Mouse (Mus musculus) midbrain, embryonic 10.5 days (tissue): ENCODE data around the gene Rap1gap. TPM values are rescaled to one million over a fixed set of nuclear protein-coding genes. Genes with fewer than 3 reads are reported as not detected.
A peak's percentile ranks its signal among the peaks of the same experiment; 100 is the strongest.

Experiments used
- DNase-seq: peaks from one replicate; pipeline ENCODE4 v3.0.0-alpha.2; 2017; ENCODE audit warnings: low spot score
- H3K27ac ChIP-seq: fragments of 300-500 bp; sonication (generic); replicated peaks from 2 replicates; pipeline ENCODE4 v1.5.1; 2016; ENCODE audit warnings: mild to moderate bottlenecking
- H3K27me3 ChIP-seq: fragments of 300-500 bp; sonication (generic); 2 replicates; pipeline ENCODE4 v1.6.1; 2016; ENCODE audit warnings: low read depth, mild to moderate bottlenecking; ENCODE audit not compliant: poor library complexity, severe bottlenecking
- H3K36me3 ChIP-seq: fragments of 300-500 bp; sonication (generic); 2 replicates; pipeline ENCODE4 v1.6.1; 2016; ENCODE audit warnings: mild to moderate bottlenecking, moderate library complexity
- H3K4me1 ChIP-seq: fragments of 300-500 bp; sonication (generic); 2 replicates; pipeline ENCODE4 v1.6.1; 2016
- H3K4me3 ChIP-seq: fragments of 300-500 bp; sonication (generic); 2 replicates; pipeline ENCODE4 v1.5.1; 2016; ENCODE audit warnings: mild to moderate bottlenecking, moderate library complexity
- H3K9me3 ChIP-seq: fragments of 300-500 bp; sonication (generic); replicated peaks from 2 replicates; pipeline ENCODE4 v1.6.1; 2016; ENCODE audit warnings: mild to moderate bottlenecking
- WGBS: fragments of 180-500 bp; shearing (Covaris S2); methylation state at CpG from one replicate; pipeline ENCODE4 v1.1.7; 2016; 5-methylcytosine and 5-hydroxymethylcytosine counted together
- polyA plus RNA-seq: library from polyadenylated mRNA; unstranded; fragments of >200 nt; fragmentation: Nextera tagmentation; extraction: Ambion mirVana; gene quantifications from 2 replicates; pipeline ENCODE4 v1.2.1, GENCODE M21; 2016

Gene Rap1gap
- polyA plus RNA-seq, 1 experiment from 2014 or later = 4.5 TPM

- DNase-seq = no peak
- peak overlapping the region; percentile 42; the same call in 1 of the 2 replicates for H3K27ac ChIP-seq
- H3K4me3 ChIP-seq = no peak overlapping the region
- no peaks in the 10 kb centered on the region for H3K9me3 ChIP-seq
- H3K36me3 ChIP-seq = no peaks in the 10 kb centered on the region
- 69% methylated on average over 21 of the region's 21 CpGs for WGBS
- no peaks in the 10 kb centered on the region for H3K27me3 ChIP-seq
- H3K4me1 ChIP-seq = peaks cover 37% of the 10 kb centered on the region
Observed at GRCm38 (mm10) chr4:137699264-137700211, 35.0 kb downstream of the Rap1gap start.

- no peak for DNase-seq
- no peaks in the 10 kb centered on the region for H3K36me3 ChIP-seq
- 74% methylated on average over 6 of the region's 6 CpGs for WGBS
- no peak overlapping the region for H3K4me3 ChIP-seq
- no peaks in the 10 kb centered on the region for H3K9me3 ChIP-seq
- peaks cover 4% of the 10 kb centered on the region; the same call in 1 of the 2 replicates for H3K27me3 ChIP-seq
- no peak overlapping the region for H3K27ac ChIP-seq
- peaks cover 48% of the 10 kb centered on the region for H3K4me1 ChIP-seq
Observed at GRCm38 (mm10) chr4:137700960-137701359, 36.4 kb downstream of the Rap1gap start.

- H3K9me3 ChIP-seq = no peaks in the 10 kb centered on the region
- peaks cover 59% of the 10 kb centered on the region for H3K4me1 ChIP-seq
- no peaks in the 10 kb centered on the region for H3K36me3 ChIP-seq
- H3K27me3 ChIP-seq = peaks cover 12% of the 10 kb centered on the region
- no peak for DNase-seq
- 91% methylated on average over 5 of the region's 5 CpGs for WGBS
- H3K27ac ChIP-seq = no peak overlapping the region
- H3K4me3 ChIP-seq = no peak overlapping the region
Observed at GRCm38 (mm10) chr4:137703077-137703476, 38.6 kb downstream of the Rap1gap start.

- WGBS = 53% methylated on average over 2 of the region's 2 CpGs
- no peak for DNase-seq
- Histone ChIP-seq H3K4me3 (no peak overlapping the region), H3K27ac (peak overlapping the region; percentile 49), H3K36me3 (no peaks in the 10 kb centered on the region), H3K27me3 (peaks cover 27% of the 10 kb centered on the region), H3K4me1 (peaks cover 49% of the 10 kb centered on the region), H3K9me3 (no peaks in the 10 kb centered on the region)
Observed at GRCm38 (mm10) chr4:137704561-137704960, 40.0 kb downstream of the Rap1gap start.

- peak overlapping the region; percentile 49 for H3K27ac ChIP-seq
- no peak for DNase-seq
- H3K9me3 ChIP-seq = no peaks in the 10 kb centered on the region
- H3K4me3 ChIP-seq = no peak overlapping the region
- peaks cover 35% of the 10 kb centered on the region for H3K27me3 ChIP-seq
- WGBS = 83% methylated on average over 5 of the region's 5 CpGs
- no peaks in the 10 kb centered on the region for H3K36me3 ChIP-seq
- H3K4me1 ChIP-seq = peaks cover 44% of the 10 kb centered on the region
Observed at GRCm38 (mm10) chr4:137705379-137705778, 40.9 kb downstream of the Rap1gap start.

GRCm38 (mm10) chr4:137706510-137706909 is 42.0 kb downstream of the Rap1gap start:
- Histone ChIP-seq H3K4me3 (no peak overlapping the region), H3K27me3 (peaks cover 39% of the 10 kb centered on the region), H3K9me3 (no peaks in the 10 kb centered on the region), H3K4me1 (peaks cover 39% of the 10 kb centered on the region), H3K27ac (peak overlapping the region; percentile 80), H3K36me3 (no peaks in the 10 kb centered on the region)
- 78% methylated on average over 7 of the region's 7 CpGs for WGBS
- DNase-seq = no peak

- Histone ChIP-seq H3K4me1 (peaks cover 40% of the 10 kb centered on the region), H3K36me3 (no peaks in the 10 kb centered on the region), H3K9me3 (no peaks in the 10 kb centered on the region), H3K27me3 (peaks cover 39% of the 10 kb centered on the region), H3K27ac (peak overlapping the region; percentile 80), H3K4me3 (peak overlapping the region; percentile 66)
- 4% methylated on average over 52 of the region's 52 CpGs for WGBS
- DNase-seq = peak; percentile 92
Observed at GRCm38 (mm10) chr4:137707216-137707990, 42.9 kb downstream of the Rap1gap start.

GRCm38 (mm10) chr4:137712963-137713362 is 48.4 kb downstream of the Rap1gap start:
- Histone ChIP-seq H3K9me3 (no peaks in the 10 kb centered on the region), H3K27ac (no peak overlapping the region), H3K27me3 (peaks cover 52% of the 10 kb centered on the region), H3K4me3 (no peak overlapping the region), H3K36me3 (no peaks in the 10 kb centered on the region), H3K4me1 (peaks cover 10% of the 10 kb centered on the region)
- 90% methylated on average over 13 of the region's 13 CpGs for WGBS
- no peak for DNase-seq

GRCm38 (mm10) chr4:137714020-137714624 is 49.6 kb downstream of the Rap1gap start:
- no peaks in the 10 kb centered on the region for H3K9me3 ChIP-seq

GRCm38 (mm10) chr4:137717005-137717404 is 52.5 kb downstream of the Rap1gap start:
- H3K4me3 ChIP-seq = no peak overlapping the region
- peaks cover 33% of the 10 kb centered on the region for H3K4me1 ChIP-seq
- no peaks in the 10 kb centered on the region for H3K36me3 ChIP-seq
- H3K27ac ChIP-seq = no peak overlapping the region
- DNase-seq = no peak
- WGBS = 59% methylated on average over 7 of the region's 7 CpGs
- H3K9me3 ChIP-seq = no peaks in the 10 kb centered on the region
- peaks cover 61% of the 10 kb centered on the region for H3K27me3 ChIP-seq

More at GRCm38 (mm10) chr4:137714020-137714624, 49.6 kb downstream of the Rap1gap start:
- Histone ChIP-seq H3K27ac (no peak overlapping the region), H3K27me3 (peaks cover 50% of the 10 kb centered on the region), H3K36me3 (no peaks in the 10 kb centered on the region), H3K4me1 (peaks cover 21% of the 10 kb centered on the region), H3K4me3 (no peak overlapping the region)
- WGBS = 47% methylated on average over 8 of the region's 8 CpGs
- no peak for DNase-seq

GRCm38 (mm10) chr4:137717671-137718070 is 53.1 kb downstream of the Rap1gap start:
- no peaks in the 10 kb centered on the region for H3K9me3 ChIP-seq
- no peaks in the 10 kb centered on the region for H3K36me3 ChIP-seq
- H3K27me3 ChIP-seq = peaks cover 63% of the 10 kb centered on the region
- H3K4me3 ChIP-seq = no peak overlapping the region
- H3K4me1 ChIP-seq = peaks cover 36% of the 10 kb centered on the region
- WGBS = 77% methylated on average over 15 of the region's 15 CpGs
- no peak for DNase-seq
- H3K27ac ChIP-seq = peak overlapping the region; percentile 38; the same call in 1 of the 2 replicates

- Histone ChIP-seq H3K9me3 (no peaks in the 10 kb centered on the region), H3K27ac (peak overlapping the region; percentile 79), H3K27me3 (peaks cover 80% of the 10 kb centered on the region), H3K4me3 (peak overlapping the region; percentile 24; the same call in 1 of the 2 replicates), H3K4me1 (peaks cover 54% of the 10 kb centered on the region), H3K36me3 (no peaks in the 10 kb centered on the region)
- peak; percentile 28 for DNase-seq
- WGBS = 42% methylated on average over 15 of the region's 15 CpGs
Observed at GRCm38 (mm10) chr4:137719378-137720077, 55.0 kb downstream of the Rap1gap start.
